Mouse (Mus musculus) adrenal gland, adult 2 months (tissue): ENCODE data around the gene Pakap. TPM values are rescaled to one million over a fixed set of nuclear protein-coding genes. Genes with fewer than 3 reads are reported as not detected.
A peak's percentile ranks its signal among the peaks of the same experiment; 100 is the strongest.
"Not testable (repeated sequence)": the region's sequence is repeated elsewhere in the genome, so short reads cannot be mapped to it uniquely, and the experiment has no call there.

Experiments used
- DNase-seq: peaks from one replicate; pipeline ENCODE4 v3.0.0; 2021
- polyA plus RNA-seq: library from polyadenylated mRNA; depleted of rRNA; stranded (reverse); fragments of >200 nt; gene quantifications from 2 replicates; pipeline ENCODE4 v1.2.3, GENCODE M21; 2012
- total RNA-seq, 2 experiments: library from RNA; stranded (reverse); gene quantifications; 2 replicates each; pipeline ENCODE4 v1.2.3; 2021

The Pakap gene
- total and polyA plus RNA-seq, 3 experiments = 8.9 to 68.3 (median 34.9) TPM

DNA sequence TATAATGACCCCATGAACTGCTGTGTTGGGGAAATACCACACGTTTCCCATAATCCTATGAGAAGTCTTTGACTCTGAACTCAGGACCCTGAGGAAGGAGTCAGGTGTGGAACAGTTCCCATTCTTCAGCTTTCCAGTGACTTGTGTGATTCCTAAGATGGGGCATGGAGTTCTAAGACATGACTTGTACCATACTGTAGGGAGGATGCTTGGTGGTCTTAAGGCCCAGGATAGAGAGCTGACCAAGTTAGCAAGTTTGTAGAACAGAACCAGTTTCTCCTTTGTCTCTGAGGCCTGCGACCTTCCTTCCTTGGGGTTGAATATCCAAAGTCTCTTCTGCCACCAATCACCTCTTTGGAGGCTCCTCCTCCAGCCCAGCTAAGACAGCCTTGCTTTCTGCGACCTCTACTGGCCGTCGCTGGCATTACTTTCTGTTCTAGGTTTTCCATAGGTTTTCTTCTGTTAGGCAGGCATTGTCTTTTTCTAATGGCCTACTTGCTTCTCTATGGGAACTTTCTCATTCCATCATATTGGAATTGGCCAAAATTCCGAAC, 311.9 kb downstream of the Pakap start:
- peak; percentile 83 for DNase-seq

DNA sequence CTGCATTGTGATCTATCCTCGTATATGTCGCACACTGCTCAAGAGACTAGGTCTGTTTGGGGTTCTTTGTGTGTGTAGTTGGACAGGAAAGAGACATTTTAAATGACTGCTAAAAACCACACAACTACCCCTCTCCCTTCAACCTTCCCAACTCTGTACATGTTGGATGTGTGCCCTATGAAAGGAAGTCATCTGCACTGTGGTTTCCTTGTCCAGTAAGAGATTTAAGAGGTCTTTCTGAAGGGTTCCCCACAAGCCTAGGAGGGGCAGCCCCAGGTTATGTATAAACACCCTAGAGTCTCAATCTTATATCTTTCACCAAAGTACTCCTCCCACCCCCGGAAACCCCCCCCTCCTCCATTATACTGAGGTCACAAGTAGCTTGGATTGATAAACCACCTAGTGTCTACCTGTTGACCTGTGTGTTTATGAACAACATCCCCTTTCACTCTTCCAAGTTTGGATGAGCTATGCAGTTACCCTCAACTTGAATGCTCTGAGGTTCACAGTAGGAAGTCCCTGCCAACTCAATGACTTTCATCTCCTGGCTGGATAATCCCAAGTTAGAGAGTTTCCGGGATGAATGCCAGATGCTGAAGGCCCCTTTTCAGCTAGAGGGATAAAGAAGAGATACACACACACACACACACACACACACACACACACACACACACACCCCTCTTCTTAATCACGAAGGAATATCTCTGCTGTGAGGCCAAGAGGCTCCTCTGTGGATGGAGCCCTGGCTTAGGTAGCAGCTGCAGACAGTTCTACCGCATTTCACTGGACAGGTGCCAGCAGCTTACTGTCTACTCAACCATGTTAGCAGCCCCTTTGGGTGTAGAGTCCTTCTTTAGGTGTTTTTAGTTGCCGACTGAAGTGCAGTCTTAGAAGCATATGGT, 315.8 kb downstream of the Pakap start:
- peak; percentile 71 for DNase-seq

DNA sequence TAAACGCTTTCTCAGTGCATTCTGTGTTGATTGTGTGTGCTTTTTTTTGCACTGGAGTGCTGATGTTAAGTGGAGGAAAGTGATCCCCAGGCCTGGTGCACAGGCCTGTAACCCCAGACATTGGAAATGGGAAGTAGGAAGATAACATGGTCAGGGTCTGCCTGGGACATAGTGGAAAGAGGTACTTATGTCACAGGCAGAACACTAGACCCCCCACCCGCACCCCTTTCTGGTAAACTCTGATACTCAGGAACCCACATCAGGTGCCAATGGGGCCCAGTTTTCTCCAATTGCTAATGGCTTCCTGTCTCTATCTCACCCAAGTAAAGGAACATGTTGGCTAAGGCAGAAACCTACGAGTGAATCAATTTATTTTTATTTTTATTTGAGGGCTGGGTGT, 316.5 kb downstream of the Pakap start:
- DNase-seq = no peak

DNA sequence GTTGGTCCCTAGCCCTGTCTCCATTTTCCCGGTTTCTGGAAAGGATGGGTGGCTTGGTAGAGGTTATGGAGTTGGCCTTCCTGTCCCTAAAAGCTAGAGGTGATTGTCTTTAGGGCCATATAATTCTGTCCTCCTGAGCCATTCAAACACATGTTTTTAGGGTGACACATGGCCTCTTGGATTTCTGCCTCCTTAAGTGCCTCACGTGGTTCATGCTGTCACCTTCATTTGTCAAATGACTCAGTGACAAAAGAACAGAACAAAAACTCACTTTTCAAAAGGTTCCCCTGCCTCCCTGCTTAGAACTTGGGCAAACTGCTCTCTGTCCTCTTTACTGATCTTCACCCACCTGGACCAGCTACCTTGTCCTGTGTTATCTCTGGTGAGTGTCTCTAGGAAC, 317.2 kb downstream of the Pakap start:
- peak; percentile 74 for DNase-seq

DNA sequence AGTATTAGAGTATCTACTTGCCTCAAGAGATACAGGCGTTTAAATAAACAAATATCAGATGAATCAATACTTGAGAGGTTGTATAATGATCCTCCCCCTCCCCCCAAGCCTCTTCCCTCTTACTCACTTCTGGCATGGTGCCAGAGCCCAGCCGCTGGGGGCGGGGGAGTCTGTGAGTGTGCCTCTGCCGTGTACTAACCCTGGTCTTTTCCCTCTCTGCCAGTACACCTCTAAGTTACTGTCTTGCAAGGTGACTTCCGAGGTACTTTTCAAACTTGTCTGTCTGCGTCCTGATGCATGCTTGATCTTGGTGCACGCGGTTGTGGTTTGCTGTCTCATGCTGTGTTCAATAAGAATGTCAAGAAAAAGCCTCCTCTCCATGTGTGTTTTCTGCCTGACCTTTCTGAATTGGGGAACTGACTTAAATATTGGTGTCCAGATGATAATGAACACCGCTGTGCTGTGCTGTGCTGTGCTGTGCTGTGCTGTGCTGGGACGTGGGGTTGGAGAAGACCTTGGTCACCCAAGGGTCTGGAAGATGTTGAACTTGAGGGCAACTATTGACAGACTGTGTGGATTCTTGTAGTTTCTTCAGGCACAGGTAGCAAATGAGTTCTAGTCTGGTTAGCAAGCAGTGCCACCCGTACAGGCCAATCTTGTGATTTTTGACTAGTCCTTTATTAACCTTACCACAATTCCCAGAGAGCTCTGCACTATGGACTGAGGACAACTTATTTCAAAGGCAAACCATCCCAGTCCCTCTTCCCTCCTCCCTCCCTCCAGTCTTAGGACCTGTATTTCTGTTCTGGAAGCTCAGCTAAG, 318.3 kb downstream of the Pakap start:
- peak; percentile 87 for DNase-seq

DNA sequence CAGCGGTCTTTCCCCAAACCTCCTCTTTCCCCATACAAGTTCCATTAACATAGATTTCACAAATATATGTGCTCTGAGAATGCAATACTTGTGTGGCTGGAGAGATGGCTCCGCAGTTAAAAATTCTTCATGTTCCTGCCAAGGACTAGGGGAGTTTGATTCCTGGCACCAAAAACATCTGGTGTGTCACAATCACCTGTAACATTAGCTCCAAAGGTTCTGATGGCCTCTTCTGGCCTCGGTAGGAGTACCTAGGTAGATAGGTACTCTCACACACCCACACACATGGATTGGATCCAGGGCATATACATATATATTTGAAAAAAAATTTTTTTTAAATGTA, 318.9 kb downstream of the Pakap start:
- no peak for DNase-seq

DNA sequence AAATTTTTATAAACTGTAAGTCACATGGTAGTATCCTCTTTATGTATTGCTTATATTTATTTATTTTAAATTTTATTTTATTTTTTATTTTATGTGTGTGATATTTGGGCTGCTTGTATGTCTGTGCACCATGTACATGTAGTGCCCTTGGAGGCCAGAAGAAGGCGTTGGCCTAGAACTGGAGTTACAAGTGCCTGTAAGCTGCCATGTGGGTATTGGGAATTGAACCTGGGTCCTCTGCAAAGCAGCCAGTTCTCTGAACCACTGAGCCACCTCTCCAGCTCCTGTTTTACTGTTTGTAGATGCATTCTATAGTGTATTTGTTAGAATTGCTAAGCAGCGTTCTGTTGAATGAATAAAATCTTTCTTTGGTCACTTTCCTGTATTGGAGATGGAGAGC, 320.3 kb downstream of the Pakap start:
- DNase-seq = no peak

DNA sequence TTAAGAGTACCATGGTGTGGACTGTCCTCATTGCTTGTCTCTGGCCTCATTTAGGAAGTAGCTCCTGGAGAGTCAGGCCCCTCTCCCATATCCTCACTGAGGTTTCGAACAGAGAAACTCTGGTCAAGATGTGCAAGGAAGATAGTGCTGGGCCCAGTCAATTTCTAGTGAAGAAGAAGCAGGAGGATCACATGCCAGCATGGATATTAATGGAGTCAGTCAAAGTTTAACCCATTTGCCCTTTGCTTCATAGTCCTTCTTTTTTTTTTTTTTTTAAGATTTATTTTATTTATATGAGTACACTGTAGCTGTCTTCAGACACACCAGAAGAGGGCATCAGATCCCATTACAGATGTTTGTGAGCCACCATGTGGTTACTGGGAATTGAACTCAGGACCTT, 321.0 kb downstream of the Pakap start:
- not testable (repeated sequence) for DNase-seq

DNA sequence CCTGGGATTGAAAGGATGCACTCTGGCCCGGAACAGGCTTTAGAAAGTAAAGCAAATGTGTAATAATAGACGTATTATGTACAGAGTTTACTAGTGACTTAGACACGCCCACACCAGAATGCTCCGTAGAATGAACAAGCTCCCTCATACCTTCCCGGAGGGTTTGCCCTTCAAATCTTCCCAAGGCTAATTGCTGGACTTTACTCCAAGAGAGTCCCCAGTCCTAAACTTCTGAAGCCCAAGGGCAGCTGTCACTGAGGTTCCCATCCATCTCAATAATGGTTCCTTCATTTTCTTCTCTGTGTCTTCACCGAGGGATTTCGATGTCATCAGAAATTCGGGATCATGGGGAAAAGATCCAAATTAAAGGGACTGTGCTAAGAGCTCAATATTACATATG, 321.8 kb downstream of the Pakap start:
- peak; percentile 48 for DNase-seq

DNA sequence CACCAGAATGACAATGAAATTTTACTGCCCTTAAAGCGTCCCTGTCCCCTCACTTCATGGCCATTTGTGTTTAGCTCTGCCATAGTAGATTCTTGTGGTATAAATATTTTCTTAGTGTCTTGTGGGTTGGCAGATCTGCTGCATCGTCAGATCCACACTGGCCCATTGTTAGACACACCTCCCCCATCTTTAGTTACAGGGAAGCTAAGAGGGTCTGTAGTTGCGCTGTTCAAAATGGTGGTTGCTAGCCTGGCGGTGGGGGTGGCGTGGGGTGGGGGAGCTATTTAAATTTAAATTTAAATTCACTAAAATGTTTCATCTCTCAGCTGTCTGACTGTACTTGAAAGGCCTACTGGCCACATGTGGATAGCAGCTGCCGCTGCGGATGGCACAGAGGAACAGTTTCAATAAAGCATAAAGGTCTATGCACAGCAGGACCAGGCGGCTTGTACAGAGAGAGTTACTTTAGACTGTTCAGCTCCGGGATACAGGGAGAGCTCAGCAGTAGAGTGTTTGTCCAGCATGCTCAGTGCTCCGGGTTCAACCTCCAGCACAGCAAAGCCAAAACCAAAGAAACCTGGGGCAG, 324.1 kb downstream of the Pakap start:
- no peak for DNase-seq

DNA sequence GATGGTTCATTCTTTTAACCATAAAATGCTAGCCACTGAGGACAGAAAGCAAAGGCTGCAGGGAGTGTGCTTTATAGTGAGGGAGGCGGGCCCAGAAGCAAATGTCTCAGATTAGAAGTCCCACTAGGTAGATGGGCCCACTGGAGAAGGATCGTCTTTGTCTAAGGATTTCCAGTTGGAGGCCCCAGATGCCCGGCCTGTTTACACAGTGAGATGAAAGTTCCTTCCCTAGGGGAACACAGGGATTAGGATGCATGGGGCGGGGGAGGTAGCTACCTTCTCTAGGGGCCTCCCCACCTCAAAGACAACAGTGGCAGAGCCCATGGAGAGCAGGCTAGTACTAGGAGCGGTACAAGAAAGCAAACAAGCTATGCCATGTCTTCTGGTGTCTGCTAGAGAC, 327.2 kb downstream of the Pakap start:
- no peak for DNase-seq

DNA sequence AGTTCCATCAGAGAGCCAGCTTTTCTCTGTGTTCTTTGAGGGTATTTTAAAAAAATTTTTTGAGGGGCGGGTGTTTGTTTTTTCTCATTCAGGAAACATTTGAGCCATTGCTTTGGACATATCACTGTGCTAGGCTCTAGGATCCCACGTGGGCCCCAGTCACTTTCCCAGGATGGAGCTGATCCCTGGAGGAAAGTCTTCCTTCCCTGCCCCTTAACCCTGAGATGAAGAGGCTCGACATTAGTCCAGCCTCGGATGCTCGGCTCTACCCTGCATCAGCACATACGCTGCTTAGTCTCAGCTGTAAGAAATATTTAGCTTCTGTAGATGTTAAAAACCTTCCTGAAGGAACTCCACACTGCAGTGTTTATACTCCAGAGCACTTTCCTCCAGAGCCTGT, 327.9 kb downstream of the Pakap start:
- DNase-seq = no peak

DNA sequence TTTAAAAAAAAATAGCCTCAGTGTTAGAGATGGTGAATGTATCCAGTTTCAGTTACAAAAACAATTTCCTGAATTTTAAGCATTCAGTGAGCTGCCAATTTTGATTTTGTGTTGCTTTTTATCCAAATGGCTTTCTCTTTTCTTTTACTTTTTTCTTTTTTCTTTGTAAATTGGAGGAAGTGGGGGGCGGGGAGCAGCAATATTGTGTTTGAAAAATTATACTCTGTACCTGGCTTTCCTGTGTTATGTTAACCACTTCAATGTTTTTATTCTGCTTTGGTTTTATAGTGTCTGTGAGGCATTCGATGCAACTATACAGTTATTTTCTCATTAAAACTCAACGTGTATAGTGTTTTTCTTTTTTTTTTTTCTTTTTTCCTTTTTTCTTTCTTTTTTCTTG, 328.7 kb downstream of the Pakap start:
- no peak for DNase-seq

DNA sequence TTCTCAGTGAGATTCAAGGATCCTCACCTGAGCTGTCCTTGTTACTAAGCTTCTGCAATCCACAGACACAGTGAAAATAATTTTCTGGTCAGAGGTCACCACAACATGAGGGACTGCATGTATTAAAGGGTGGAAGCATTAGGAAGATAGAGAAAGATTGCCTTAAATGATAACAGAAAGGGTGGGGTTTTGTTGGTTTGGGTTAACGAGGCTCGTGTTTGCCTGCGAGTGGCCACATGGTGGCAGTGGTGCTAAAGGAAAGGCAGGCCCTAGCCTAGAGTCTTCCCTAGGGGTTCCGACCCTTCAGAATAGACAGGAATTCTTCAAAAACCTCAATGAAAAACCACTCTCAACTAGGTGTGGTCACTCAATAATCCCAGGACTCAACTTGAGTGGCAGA, 333.2 kb downstream of the Pakap start:
- peak; percentile 55 for DNase-seq

DNA sequence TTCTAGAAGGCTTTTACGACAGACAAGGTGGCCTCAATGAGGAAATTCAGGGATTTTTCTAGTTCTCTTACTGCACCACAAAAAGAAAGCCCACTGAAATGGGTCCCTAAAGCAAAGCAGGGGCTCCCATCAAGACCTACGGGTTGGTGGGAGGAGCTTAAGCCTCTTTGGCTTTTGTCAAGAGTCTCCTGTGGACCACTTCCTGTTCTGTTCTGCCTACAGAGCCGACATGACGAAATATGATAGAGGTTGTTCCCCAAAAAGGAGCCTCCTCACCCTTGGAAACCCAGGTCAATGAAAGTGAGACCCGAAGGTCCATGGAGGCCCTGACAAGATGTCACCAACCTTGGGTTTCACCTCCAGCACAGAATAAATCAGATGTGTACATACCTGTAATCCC, 334.6 kb downstream of the Pakap start:
- no peak for DNase-seq

DNA sequence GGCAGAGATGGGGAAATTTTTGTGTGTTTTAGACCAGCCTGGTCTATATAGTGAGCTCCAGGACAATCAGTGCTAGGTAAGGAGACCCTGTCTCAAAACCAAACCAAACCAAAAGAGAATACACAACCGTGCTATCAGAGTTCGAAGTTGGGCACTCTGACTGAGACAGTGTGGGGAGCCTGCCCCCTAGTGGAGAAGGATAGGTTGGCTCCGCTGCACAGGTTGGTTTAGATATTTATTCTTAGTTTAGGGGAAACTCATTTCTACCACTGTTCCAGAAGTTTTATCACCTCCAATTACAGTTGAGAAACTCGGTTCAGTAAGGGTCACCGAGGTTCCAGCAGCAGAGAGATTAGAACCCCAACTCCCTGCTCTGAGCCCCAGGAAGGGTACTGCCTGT, 336.2 kb downstream of the Pakap start:
- DNase-seq = peak; percentile 66

DNA sequence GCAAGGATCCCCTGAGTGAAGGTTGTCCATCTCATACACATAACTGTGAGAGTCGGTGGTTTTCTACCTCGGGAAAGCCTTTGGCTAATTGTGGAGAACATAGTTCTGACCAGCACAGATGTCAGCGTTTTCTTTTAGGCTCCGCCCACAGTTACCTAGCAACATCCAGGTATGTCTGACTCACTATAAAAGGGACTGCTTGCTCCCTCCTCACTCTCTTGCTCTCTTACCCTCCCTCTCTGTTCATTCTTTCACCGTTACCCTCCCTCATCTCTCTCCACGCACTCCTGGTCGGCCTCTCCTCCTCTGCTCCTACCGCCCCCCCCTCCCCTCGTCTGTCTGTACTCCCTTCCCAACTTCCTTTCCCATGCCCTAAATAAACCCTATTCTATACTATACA, 336.7 kb downstream of the Pakap start:
- no peak for DNase-seq

DNA sequence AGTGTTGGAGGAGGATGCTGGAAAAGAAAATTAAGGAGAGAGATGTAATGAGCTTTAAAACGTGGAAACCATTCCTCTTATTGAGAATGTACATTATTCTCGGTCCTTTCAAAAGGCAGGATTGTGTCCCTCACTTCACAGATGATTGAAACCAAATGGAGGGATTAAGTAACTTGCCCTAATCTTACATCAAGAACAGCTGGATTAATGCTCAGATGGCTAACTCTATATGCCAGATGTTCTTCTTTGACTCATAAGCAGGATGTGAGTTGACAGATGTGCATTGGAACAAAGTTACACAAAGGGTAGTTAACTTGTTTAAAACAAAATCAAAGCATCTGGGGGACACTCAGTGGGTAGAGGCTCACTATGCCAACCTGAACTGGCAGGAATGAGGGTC, 338.7 kb downstream of the Pakap start:
- DNase-seq = no peak

DNA sequence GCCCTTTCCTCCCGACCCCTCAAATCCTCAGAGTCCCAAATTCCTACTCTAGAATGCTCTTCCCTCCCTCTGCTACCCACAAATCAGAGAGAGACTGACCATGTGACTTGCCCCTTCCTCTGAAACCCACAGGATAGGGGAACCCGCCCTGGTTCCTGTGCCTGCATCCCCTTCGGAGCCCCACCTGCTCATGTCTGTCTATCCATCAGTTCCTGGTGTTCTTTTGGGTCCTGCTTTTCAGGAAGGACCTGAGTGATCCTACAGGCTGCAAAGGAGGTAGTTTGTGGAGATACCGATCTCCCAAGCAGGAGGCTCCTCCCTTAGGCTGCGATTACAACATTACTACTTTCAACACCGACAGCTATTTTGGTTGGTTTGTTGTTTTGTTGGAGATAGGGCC, 340.9 kb downstream of the Pakap start:
- no peak for DNase-seq

DNA sequence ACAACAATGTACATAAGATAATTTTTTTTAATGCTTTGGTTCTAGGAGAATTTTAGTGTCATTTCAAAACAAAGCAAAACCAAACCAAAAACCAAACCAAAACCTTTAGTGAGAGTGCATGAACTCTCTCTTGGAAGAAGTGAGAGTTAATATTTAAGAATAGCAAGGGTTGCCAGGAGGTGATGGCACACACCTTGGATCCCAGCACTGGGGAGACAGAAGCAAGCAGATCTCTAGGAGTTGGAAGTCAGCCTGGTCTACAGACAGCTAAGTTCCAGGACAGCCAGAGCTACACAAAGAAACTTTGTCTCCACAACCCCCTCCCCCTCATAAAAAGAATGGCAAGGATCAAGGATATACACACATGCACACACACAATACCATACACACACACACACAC, 345.0 kb downstream of the Pakap start:
- no peak for DNase-seq

DNA sequence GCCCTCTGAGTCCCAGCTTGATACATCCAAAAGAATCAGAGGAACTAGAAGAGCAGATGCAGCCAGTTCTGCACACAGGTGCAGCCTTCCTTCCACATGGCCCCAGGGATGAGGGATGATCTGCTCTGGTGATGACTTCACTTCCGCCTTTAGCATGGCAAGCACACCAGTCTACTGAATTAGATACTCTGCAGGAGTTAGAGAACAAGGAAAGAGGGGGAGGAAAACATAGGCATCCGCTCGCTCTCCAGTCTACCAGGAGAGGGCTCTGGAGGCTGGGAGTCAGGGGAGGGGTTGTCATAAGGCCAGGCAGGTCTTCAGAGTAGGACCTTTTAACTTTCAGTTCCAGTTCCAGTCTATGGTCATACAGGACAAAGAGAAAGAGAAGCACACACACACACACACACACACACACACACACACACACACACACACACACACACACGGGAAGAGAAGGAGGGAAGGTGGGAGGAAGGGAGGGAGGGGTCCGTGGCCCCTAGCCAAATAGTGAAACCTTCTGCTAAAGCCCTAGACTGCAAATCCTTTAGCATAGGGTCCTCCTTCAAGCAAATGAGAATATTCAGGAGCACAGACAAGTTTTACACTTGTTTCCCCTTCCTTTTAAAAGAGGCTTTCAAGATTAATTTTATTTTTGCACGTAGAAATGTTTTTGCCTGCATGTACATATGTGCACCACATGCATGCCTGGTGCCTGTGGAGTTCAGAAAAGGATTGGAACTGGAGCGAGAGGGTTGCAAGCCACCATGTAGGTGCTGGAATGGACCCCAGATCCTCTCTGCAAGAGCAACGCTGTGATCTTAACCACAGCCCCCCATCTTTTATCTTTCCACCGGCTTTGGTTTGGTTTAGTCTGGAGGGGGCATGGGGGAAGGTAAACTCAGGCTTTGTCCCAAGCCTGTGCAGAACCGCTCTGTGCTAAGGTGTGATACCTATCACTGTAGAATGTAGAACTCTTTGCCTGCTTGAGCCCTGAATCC, 346.5 kb downstream of the Pakap start:
- DNase-seq = no peak
